9 mouse cellular contexts compared by ENCODE assay signal in the genomic region with DNA sequence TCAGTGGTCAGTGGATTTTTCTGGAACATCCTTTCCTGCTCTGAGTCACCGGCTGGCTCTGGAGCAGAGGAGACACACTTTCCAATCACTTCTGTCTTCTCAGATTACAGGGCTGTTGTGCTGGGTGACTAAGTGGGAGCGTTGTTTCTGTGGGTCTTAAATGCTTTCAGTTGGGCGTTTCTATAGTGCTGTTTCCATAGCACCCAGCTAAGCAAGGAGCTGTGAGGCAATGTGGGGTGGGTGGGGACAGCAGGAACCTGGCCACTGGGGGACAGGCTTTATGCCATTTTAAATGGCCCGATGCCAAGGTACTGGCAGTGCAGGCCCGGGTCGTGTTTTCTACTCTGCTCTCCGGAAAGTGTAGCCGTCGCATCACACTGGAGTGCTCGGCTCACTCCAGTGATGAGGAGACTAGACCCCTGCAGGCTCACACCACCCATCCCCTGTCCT. TPM values are rescaled to one million over a fixed set of nuclear protein-coding genes. Genes with fewer than 3 reads are reported as not detected.
A peak's percentile ranks its signal among the peaks of the same experiment; 100 is the strongest.
DNase-seq lines count a peak whose midpoint lies in the region; ATAC-seq and TF ChIP-seq lines count a peak whose summit lies in the region.
"Had no signal": no experiment of that assay in that cellular context is flagged by ENCODE, and none has a peak within 500 bp of the region (broad histone marks: within the 10 kb centered on the region; RNA-seq: fewer than 3 reads in every experiment).

No protein-coding gene starts in this region.

- H3K36me3 ChIP-seq in embryonic facial prominence, embryonic 14.5 days (ENCODE audit: control insufficient read depth, insufficient read depth, low read length), result peaks cover 4% of the 10 kb centered on the region; the same call in 1 of the 2 replicates
- peaks cover 10% of the 10 kb centered on the region for H3K36me3 ChIP-seq in limb, embryonic 10.5 days
- no peaks in the 10 kb centered on the region for H3K36me3 ChIP-seq in neural tube, embryonic 12.5 days
- no peaks in the 10 kb centered on the region for H3K36me3 ChIP-seq in thymus, adult 2 months (ENCODE audit: control insufficient read depth, insufficient read depth, low read length)
- H3K36me3 ChIP-seq: liver, embryonic 13.5 days had no signal

- peaks cover 29% of the 10 kb centered on the region for H3K4me1 ChIP-seq in embryonic facial prominence, embryonic 14.5 days (ENCODE audit: control insufficient read depth, insufficient read depth, low read length)
- peaks cover 32% of the 10 kb centered on the region for H3K4me1 ChIP-seq in limb, embryonic 10.5 days
- peaks cover 30% of the 10 kb centered on the region for H3K4me1 ChIP-seq in neural tube, embryonic 12.5 days
- H3K4me1 ChIP-seq in thymus, adult 2 months (replicated peaks; ENCODE audit: control insufficient read depth, insufficient read depth, low read length), result peaks cover 4% of the 10 kb centered on the region; the same call in 1 of the 2 replicates

- peak overlapping the region; percentile 16; the same call in 1 of the 2 replicates for H3K9ac ChIP-seq in embryonic facial prominence, embryonic 14.5 days (ENCODE audit: low read depth, low read length)
- H3K9ac ChIP-seq in neural tube, embryonic 12.5 days, result no peak overlapping the region
- H3K9ac ChIP-seq: liver, embryonic 13.5 days had no signal

- H3K4me2 ChIP-seq in embryonic facial prominence, embryonic 14.5 days (ENCODE audit: low read depth, low read length), result no peak overlapping the region
- H3K4me2 ChIP-seq in neural tube, embryonic 12.5 days (replicated peaks), result peak overlapping the region; percentile 15
- H3K4me2 ChIP-seq: liver, embryonic 13.5 days had no signal

- DNase-seq in ovary, adult 18-20 months (ENCODE audit: low spot score), result peak; percentile 50
- no peak for DNase-seq in ovary, postnatal 10 days (ENCODE audit: low spot score)
- peak; percentile 93 for DNase-seq in embryonic facial prominence, embryonic 14.5 days (ENCODE audit: low spot score)
- DNase-seq in heart, postnatal 14 days, result peak; percentile 36 to 54
- no peak for DNase-seq in limb, embryonic 10.5 days (ENCODE audit: low spot score)
- DNase-seq in thymus, adult 2 months, result no peak
- DNase-seq in thymus, adult 18-20 months, result no peak
- DNase-seq: liver, embryonic 13.5 days had no signal

- TF ChIP-seq CTCF in thymus, adult 2 months (IDR thresholded peaks at IDR 0.05; ENCODE audit: borderline replicate concordance, control insufficient read depth, extremely low read depth, insufficient read depth, low read length, poor library complexity), result no peak

- no peak for TF ChIP-seq POLR2A in thymus, adult 2 months (IDR thresholded peaks at IDR 0.05; ENCODE audit: control insufficient read depth, extremely low read depth, insufficient read depth, low read length, poor library complexity)

- no peak overlapping the region for H3K4me3 ChIP-seq in embryonic facial prominence, embryonic 14.5 days (ENCODE audit: low read depth, low read length)
- no peak overlapping the region for H3K4me3 ChIP-seq in limb, embryonic 10.5 days
- no peak overlapping the region for H3K4me3 ChIP-seq in neural tube, embryonic 12.5 days
- H3K4me3 ChIP-seq in thymus, adult 2 months (ENCODE audit: control insufficient read depth, insufficient read depth, low read length), result no peak overlapping the region
- H3K4me3 ChIP-seq: liver, embryonic 13.5 days had no signal

- H3K9me3 ChIP-seq in embryonic facial prominence, embryonic 14.5 days (ENCODE audit: control insufficient read depth, low read length), result no peaks in the 10 kb centered on the region
- no peaks in the 10 kb centered on the region for H3K9me3 ChIP-seq in limb, embryonic 10.5 days (replicated peaks)
- no peaks in the 10 kb centered on the region for H3K9me3 ChIP-seq in neural tube, embryonic 12.5 days
- H3K9me3 ChIP-seq: liver, embryonic 13.5 days had no signal

- ATAC-seq in embryonic facial prominence, embryonic 14.5 days (ENCODE audit: low read depth), result peak; percentile 88
- ATAC-seq in neural tube, embryonic 12.5 days (ENCODE audit: low FRiP score, low read depth), result peak; percentile 38

- peak overlapping the region; percentile 70 for H3K27ac ChIP-seq in embryonic facial prominence, embryonic 14.5 days (replicated peaks; ENCODE audit: low read depth, low read length)
- H3K27ac ChIP-seq in limb, embryonic 10.5 days, result peak overlapping the region; percentile 48; the same call in 1 of the 2 replicates
- no peak overlapping the region for H3K27ac ChIP-seq in neural tube, embryonic 12.5 days
- H3K27ac ChIP-seq in thymus, adult 2 months (ENCODE audit: control insufficient read depth, insufficient read depth, low read length), result no peak overlapping the region
- H3K27ac ChIP-seq: liver, embryonic 13.5 days had no signal

- no peaks in the 10 kb centered on the region for H3K27me3 ChIP-seq in embryonic facial prominence, embryonic 14.5 days (replicated peaks; ENCODE audit: control insufficient read depth, insufficient read depth, low read length)
- no peaks in the 10 kb centered on the region for H3K27me3 ChIP-seq in limb, embryonic 10.5 days (ENCODE audit: low read depth, poor library complexity, severe bottlenecking)
- H3K27me3 ChIP-seq in neural tube, embryonic 12.5 days (replicated peaks), result no peaks in the 10 kb centered on the region
- H3K27me3 ChIP-seq in thymus, adult 2 months (ENCODE audit: control insufficient read depth, insufficient read depth, low read length), result no peaks in the 10 kb centered on the region
- H3K27me3 ChIP-seq: liver, embryonic 13.5 days had no signal

- intact Hi-C loops in heart, postnatal 14 days (cut with DNase I), result no loop called here

- WGBS in embryonic facial prominence, embryonic 14.5 days, result 22% methylated on average over 10 of the region's 10 CpGs
- 58% methylated on average over 10 of the region's 10 CpGs for WGBS in limb, embryonic 10.5 days
- 14% methylated on average over 10 of the region's 10 CpGs for WGBS in neural tube, embryonic 12.5 days
- WGBS in thymus, adult 2 months, result 86% methylated on average over 10 of the region's 10 CpGs

RNA-seq across cellular contexts. Expression of a gene that starts 46.6 kb away (rescaled TPM):
- polyA plus RNA-seq in embryonic facial prominence, embryonic 14.5 days (2014; fragmentation: Nextera tagmentation; extraction: Ambion mirVana), result 22.1 and 26.5 TPM in 2 replicates
- 10 to 100 TPM in 1 of 2 experiments, 1 to 10 TPM in 1; 9.2 to 10.3 TPM for total RNA-seq in heart, postnatal 14 days (2021)
- 13.3 and 13.8 TPM in 2 replicates for polyA plus RNA-seq in limb, embryonic 10.5 days (2016; fragmentation: Nextera tagmentation; extraction: Ambion mirVana)
- 10.4 and 11.8 TPM in 2 replicates for polyA plus RNA-seq in neural tube, embryonic 12.5 days (2016; fragmentation: Nextera tagmentation; extraction: Ambion mirVana)
- polyA plus RNA-seq in thymus, adult 2 months (2012; rRNA removed), result 53.7 and 59.8 TPM in 2 replicates

RNA-seq across cellular contexts. Expression of a gene that starts 57.8 kb away (rescaled TPM):
- 8.7 and 10.8 TPM in 2 replicates for polyA plus RNA-seq in embryonic facial prominence, embryonic 14.5 days (2014; fragmentation: Nextera tagmentation; extraction: Ambion mirVana)
- total RNA-seq in heart, postnatal 14 days (2021), result 1 to 10 TPM; 3.7 to 9.0 TPM
- polyA plus RNA-seq in limb, embryonic 10.5 days (2016; fragmentation: Nextera tagmentation; extraction: Ambion mirVana), result 0.78 and 1.7 TPM in 2 replicates
- polyA plus RNA-seq in neural tube, embryonic 12.5 days (2016; fragmentation: Nextera tagmentation; extraction: Ambion mirVana), result 14.6 and 17.6 TPM in 2 replicates
- 4.4 and 4.7 TPM in 2 replicates for polyA plus RNA-seq in thymus, adult 2 months (2012; rRNA removed)

Comparison
In these comparisons a context has a peak if more than half of its experiments do, and no peak if none do; other contexts are left out.
1. DNase-seq: peak in ovary, adult 18-20 months (single experiment), embryonic facial prominence, embryonic 14.5 days (single experiment) and heart, postnatal 14 days (2 of 2); none in ovary, postnatal 10 days (single experiment), limb, embryonic 10.5 days (single experiment), thymus, adult 2 months (single experiment) and thymus, adult 18-20 months (0 of 2).
2. H3K27ac ChIP-seq: peak in embryonic facial prominence, embryonic 14.5 days (single experiment) and limb, embryonic 10.5 days (single experiment); none in neural tube, embryonic 12.5 days (single experiment) and thymus, adult 2 months (single experiment).